Mouse (Mus musculus): ENCODE measurements around the gene Ubac1. TPM values are rescaled to one million over a fixed set of nuclear protein-coding genes. Genes with fewer than 3 reads are reported as not detected.

Gene Ubac1
- total and polyA plus RNA-seq, 3 experiments = 79.1 to 88.5 TPM; not detected in 1

- no peaks in the 10 kb centered on the region for H3K79me2 ChIP-seq (ENCODE audit: control insufficient read depth, insufficient read depth, low read length, poor library complexity)
- DNase-seq (ENCODE audit: low read depth, low spot score) = no peak
- H3K9ac ChIP-seq (ENCODE audit: control insufficient read depth, low read depth, low read length, poor library complexity, severe bottlenecking) = no peak overlapping the region
- TF ChIP-seq MEF2A (IDR thresholded peaks at IDR 0.05; ENCODE audit: extremely low read depth, insufficient replicate concordance, low read depth, low read length, poor library complexity, severe bottlenecking) (no peak), TAL1 (IDR thresholded peaks at IDR 0.05; ENCODE audit: low read length) (no peak), MYB (IDR thresholded peaks at IDR 0.05; ENCODE audit: low read depth, low read length) (no peak), GABPA (IDR thresholded peaks at IDR 0.05; ENCODE audit: low read depth, low read length) (no peak), MAFK (IDR thresholded peaks at IDR 0.05; ENCODE audit: borderline replicate concordance, low read depth, low read length) (no peak), ZMIZ1 (IDR thresholded peaks at IDR 0.05; ENCODE audit: low read depth, low read length) (no peak), NRF1 (IDR thresholded peaks at IDR 0.05; ENCODE audit: insufficient read depth, low read depth, low read length, poor library complexity, severe bottlenecking) (no peak), TCF12 (IDR thresholded peaks at IDR 0.05; ENCODE audit: low read depth, low read length) (no peak), GATA1 (IDR thresholded peaks at IDR 0.05; ENCODE audit: low read depth, low read length) (no peak), CHD1 (IDR thresholded peaks at IDR 0.05; ENCODE audit: low read depth, low read length) (no peak), MAZ (IDR thresholded peaks at IDR 0.05; ENCODE audit: low read depth, low read length) (no peak)
- no peaks in the 10 kb centered on the region; a peak in 1 of 4 replicates for H3K4me1 ChIP-seq (ENCODE audit: control insufficient read depth in 1 of 2, insufficient read depth in 2 of 2, low read length in 2 of 2)
- H3K36me3 ChIP-seq (ENCODE audit: control insufficient read depth in 1 of 2, insufficient read depth in 2 of 2, low read length in 2 of 2) = peaks cover 0 to 10% of the 10 kb centered on the region in 2 experiments; a peak in 3 of 4 replicates
- H3K9me3 ChIP-seq (replicated peaks; ENCODE audit: insufficient read depth, low read length) = no peaks in the 10 kb centered on the region
- H3K27ac ChIP-seq (ENCODE audit: control insufficient read depth, low read depth, low read length) = no peak overlapping the region
- no peaks in the 10 kb centered on the region for H3K27me3 ChIP-seq (ENCODE audit: control insufficient read depth in 1 of 2, insufficient read depth in 2 of 2, low read length in 2 of 2)
- no peak overlapping the region for H3K4me3 ChIP-seq (ENCODE audit: control insufficient read depth in 1 of 2, insufficient read depth in 1 of 2, low read depth in 2 of 2, low read length in 2 of 2)
These were observed 72.3 kb downstream of the Ubac1 start for GRCm38 (mm10) chr2:25949291-25949690.

Other genes starting within 250 kb of the Ubac1 start
- not detected in 2 replicates for gene Lcn11, start 244.7 kb downstream of the Ubac1 start, total RNA-seq (2012; rRNA removed)
- gene Lcn11, start 244.7 kb downstream of the Ubac1 start, polyA plus RNA-seq (2012; ENCODE audit: insufficient read depth in 1 of 2, insufficient read length in 2 of 2, low read depth in 1 of 2, low replicate concordance in 2 of 2, missing spikeins in 1 of 2) = not detected
- not detected in 2 replicates for gene Gm13539, start 239.5 kb downstream of the Ubac1 start, total RNA-seq (2012; rRNA removed)
- gene Gm13539, start 239.5 kb downstream of the Ubac1 start, polyA plus RNA-seq (2012; ENCODE audit: insufficient read depth in 1 of 2, insufficient read length in 2 of 2, low read depth in 1 of 2, low replicate concordance in 2 of 2, missing spikeins in 1 of 2) = not detected
- gene Glt6d1, start 205.9 kb downstream of the Ubac1 start, total RNA-seq (2012; rRNA removed) = not detected in 2 replicates
- not detected for gene Glt6d1, start 205.9 kb downstream of the Ubac1 start, polyA plus RNA-seq (2012; ENCODE audit: insufficient read depth in 1 of 2, insufficient read length in 2 of 2, low read depth in 1 of 2, low replicate concordance in 2 of 2, missing spikeins in 1 of 2)
- gene Lcn9, start 198.6 kb downstream of the Ubac1 start, total RNA-seq (2012; rRNA removed) = not detected in 2 replicates
- not detected for gene Lcn9, start 198.6 kb downstream of the Ubac1 start, polyA plus RNA-seq (2012; ENCODE audit: insufficient read depth in 1 of 2, insufficient read length in 2 of 2, low read depth in 1 of 2, low replicate concordance in 2 of 2, missing spikeins in 1 of 2)
- not detected in 2 replicates for gene Sohlh1, start 174.5 kb downstream of the Ubac1 start, total RNA-seq (2012; rRNA removed)
- not detected for gene Sohlh1, start 174.5 kb downstream of the Ubac1 start, polyA plus RNA-seq (2012; ENCODE audit: insufficient read depth in 1 of 2, insufficient read length in 2 of 2, low read depth in 1 of 2, low replicate concordance in 2 of 2, missing spikeins in 1 of 2)
- not detected in 2 replicates for gene Kcnt1, start 158.0 kb downstream of the Ubac1 start, total RNA-seq (2012; rRNA removed)
- not detected for gene Kcnt1, start 158.0 kb downstream of the Ubac1 start, polyA plus RNA-seq (2012; ENCODE audit: insufficient read depth in 1 of 2, insufficient read length in 2 of 2, low read depth in 1 of 2, low replicate concordance in 2 of 2, missing spikeins in 1 of 2)
- gene Camsap1, start 38.5 kb downstream of the Ubac1 start, total RNA-seq (2012; rRNA removed) = 19.5 and 24.2 TPM in 2 replicates
- gene Camsap1, start 38.5 kb downstream of the Ubac1 start, polyA plus RNA-seq (2012; ENCODE audit: insufficient read depth in 1 of 2, insufficient read length in 2 of 2, low read depth in 1 of 2, low replicate concordance in 2 of 2, missing spikeins in 1 of 2) = 10 to 100 TPM; 25.8 to 30.2 TPM
- gene Nacc2, start 101.5 kb upstream of the Ubac1 start, total RNA-seq (2012; rRNA removed) = 0.03 and 0.19 TPM in 2 replicates
- 1 to 10 TPM in 1 of 2 experiments, not detected in 1; 1.7 TPM for gene Nacc2, start 101.5 kb upstream of the Ubac1 start, polyA plus RNA-seq (2012; ENCODE audit: insufficient read depth in 1 of 2, insufficient read length in 2 of 2, low read depth in 1 of 2, low replicate concordance in 2 of 2, missing spikeins in 1 of 2)
- gene Lhx3, start 186.5 kb upstream of the Ubac1 start, total RNA-seq (2012; rRNA removed) = not detected in 2 replicates
- not detected for gene Lhx3, start 186.5 kb upstream of the Ubac1 start, polyA plus RNA-seq (2012; ENCODE audit: insufficient read depth in 1 of 2, insufficient read length in 2 of 2, low read depth in 1 of 2, low replicate concordance in 2 of 2, missing spikeins in 1 of 2)
- gene Qsox2, start 215.8 kb upstream of the Ubac1 start, total RNA-seq (2012; rRNA removed) = 13.4 and 17.0 TPM in 2 replicates
- gene Qsox2, start 215.8 kb upstream of the Ubac1 start, polyA plus RNA-seq (2012; ENCODE audit: insufficient read depth in 1 of 2, insufficient read length in 2 of 2, low read depth in 1 of 2, low replicate concordance in 2 of 2, missing spikeins in 1 of 2) = 10 to 100 TPM in 1 of 2 experiments, not detected in 1; 12.1 TPM

Measured in MEL (cell line).